Mouse (Mus musculus): Measurements from ENCODE around the gene Acd.

Gene Acd

GRCm38 (mm10) chr8:105648929-105649328, 52.0 kb downstream of the Acd start:
- no peak for DNase-seq (ENCODE audit: low read depth, low spot score)

Measured in embryo, embryonic 11.5 days (tissue).